Mouse (Mus musculus): ENCODE results near the gene Psma7.

Psma7 gene

DNA sequence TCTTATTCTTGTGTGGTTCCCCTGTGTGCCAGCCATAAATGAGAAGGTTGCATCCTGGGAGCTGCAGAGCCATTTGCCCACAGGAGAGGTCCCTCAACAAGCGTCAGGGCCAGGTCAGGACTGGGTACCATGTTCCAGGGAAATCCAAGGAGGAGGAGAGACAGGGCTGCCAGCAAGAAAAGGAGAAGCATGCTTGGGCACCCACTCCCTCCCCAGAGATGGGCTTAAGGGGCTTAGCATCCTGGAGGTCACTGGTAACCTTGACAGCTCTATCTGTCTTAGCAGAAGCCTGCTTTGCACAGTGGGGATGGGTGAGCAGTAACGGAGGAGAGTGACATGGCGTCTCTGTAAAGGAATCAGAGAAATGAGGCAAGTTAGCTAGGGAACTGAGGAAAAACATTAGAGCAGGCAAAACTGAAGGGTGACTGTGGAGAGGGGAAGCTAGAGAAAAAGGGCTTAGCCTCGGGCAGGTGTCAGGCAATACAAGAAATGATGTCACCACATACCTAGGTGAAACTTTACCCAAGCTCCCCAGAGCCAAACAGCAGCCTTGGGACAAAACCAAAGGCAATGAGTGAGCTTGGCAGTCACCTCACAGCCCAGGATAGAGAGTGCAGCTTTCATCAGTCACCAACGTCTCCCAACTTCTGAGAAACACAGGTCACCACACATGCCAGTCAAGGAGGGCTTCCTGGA lies 36.4 kb downstream of the Psma7 start:
- in situ Hi-C loops (cut with MboI), result no loop called here

DNA sequence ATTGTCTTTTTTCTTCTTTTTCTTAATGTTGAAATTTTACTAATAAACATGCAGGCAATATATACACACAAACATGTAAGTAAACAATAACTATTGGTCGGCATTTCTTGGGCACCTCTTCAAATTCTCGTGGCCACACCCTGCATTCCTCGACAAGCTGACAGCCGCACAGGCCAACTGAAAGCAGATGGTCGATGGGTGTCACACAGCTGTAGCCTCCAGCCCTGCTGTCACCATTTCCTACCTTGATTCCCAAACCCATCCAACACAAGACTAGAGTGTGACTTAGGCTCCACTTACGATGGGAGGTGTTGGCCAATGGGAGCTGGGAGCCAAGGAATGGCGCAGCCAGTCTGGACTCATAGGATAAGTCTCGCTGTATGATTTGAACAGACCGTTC lies 40.6 kb downstream of the Psma7 start:
- in situ Hi-C loops (cut with MboI), result no loop called here

- in situ Hi-C loops (cut with MboI), result no loop called here
Observed at GRCm38 (mm10) chr2:179998431-179998830, 43.8 kb downstream of the Psma7 start.

DNA sequence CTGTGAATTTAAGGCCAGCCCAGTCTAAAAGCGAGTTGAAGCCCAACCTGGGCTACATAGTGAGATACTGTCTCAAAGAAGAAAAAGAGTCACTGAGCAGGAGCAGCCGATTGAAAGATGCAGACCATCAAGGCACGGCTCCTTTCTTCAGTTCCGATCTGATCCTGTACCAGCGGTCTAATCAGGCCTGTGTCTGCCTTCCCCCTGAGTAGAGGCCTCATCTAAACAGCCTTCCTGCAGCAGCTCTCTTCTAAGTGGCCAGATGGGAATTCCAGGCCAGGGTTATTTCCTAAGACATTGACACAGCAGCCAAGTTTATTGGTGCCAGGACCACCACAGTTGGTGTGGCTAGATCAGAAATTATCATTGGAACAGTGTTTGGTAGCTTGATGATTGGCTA lies 49.2 kb downstream of the Psma7 start:
- in situ Hi-C loops (cut with MboI), result no loop called here

DNA sequence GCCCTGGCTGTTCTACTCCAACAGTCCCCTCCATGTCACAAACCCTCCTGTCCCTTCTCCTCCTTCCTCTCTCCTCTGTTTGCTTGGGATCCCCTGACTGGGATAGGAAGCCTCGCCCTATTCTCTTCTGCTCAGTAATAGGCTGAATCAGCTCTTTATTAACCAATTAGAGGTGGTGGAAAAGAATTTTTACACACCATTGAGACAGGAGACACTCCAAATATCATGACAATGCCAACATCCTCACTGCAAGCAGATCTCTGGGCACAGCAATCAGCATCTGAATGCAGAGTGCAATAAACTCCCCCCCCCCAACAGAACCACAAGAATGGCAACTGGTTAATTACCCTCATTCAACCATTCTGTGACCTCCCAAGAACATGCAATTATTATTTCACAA lies 53.1 kb downstream of the Psma7 start:
- in situ Hi-C loops (cut with MboI), result no loop called here

DNA sequence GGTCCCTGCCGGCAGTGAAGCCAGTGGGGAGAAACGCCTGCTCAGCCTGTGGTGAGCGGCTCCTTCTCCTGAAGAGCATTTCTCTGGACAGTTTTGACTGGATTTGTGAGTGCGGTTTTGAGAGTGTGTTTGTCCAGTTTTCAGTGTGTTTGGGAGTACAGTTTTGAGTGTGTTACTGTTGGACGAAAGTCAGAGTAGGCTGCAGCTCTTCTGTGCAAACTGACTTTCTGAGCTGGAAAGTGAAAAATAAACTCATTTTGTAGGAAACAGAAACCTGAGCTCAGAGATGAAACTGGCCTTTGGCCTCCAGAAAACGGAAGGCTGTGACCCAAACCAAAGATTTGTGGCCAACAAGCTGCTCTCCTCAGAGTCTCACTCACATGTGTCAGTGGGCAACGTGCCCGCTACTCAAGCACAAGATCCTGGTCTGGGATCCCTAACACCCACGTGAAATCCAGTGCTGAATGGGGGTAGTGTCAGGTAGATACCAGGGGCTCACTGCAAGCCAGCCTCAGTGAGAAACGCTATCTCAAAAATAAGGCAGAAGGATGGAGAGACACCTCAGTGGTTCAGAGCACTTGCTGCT lies 55.7 kb downstream of the Psma7 start:
- in situ Hi-C loops (cut with MboI), result no loop called here
